Mouse (Mus musculus): ENCODE measurements around the gene Dgke.

Dgke gene

DNA sequence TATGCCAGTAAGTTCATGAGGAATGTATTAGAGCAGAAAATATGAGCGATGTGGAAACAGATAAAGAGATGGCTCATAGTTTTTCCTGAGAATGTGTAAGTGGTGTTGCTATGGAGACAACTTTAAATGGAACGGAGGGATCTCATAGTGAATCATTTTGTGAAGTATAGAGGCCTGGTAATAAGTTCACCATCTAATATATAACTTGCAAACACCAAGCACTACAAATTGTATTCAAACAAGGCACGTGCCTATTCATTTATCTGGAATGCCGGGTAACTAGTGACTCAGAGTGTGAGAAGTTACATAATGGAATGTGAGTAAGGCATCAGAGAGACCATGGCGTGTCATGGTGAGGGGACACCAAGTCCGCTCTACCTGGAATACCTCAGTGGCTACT lies 28.2 kb downstream of the Dgke start:
- DNase-seq (ENCODE audit: low read depth, low spot score) = no peak

GRCm38 (mm10) chr11:89035552-89035951 lies 31.1 kb downstream of the Dgke start:
- DNase-seq (ENCODE audit: low read depth, low spot score) = no peak

DNA sequence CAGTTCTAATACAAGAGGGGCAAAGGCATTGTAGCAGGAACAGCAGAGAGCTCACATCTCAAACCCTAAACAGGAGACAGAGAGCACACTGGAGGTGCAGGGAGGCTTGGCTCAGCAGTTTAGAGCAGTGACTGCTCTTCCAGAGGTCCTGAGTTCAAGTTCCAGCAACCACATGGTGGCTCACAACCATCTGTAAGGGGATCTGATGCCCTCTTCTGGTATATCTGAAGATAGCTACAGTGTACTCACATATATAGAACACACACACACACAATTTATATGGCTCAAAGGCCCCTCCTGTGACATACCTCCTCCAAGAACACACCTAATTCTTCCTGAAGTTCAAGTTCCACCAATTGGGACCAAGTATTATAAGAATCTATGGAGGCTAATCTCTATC lies 32.1 kb downstream of the Dgke start:
- DNase-seq (ENCODE audit: low read depth, low spot score) = no peak

DNA sequence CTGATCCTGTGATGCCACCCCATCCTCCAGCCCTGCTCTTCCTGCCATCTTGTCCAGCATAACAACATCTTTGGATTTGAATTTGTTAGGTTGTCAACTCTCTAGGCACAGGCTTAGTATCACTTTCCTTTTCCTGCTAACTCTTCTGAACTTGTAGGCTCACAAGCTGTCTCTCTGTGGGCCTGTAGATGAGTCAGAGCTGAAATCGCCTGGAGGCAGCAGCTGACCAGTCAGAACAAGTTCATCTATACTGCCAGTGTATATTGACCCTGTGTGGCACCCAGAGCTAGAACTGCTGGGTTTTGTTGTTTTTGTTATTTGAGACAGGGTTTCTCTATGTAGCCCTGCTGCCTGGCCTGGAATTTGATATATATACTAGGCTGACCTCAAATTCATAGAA lies 35.5 kb downstream of the Dgke start:
- no peak for DNase-seq (ENCODE audit: low read depth, low spot score)

- no peak for DNase-seq (ENCODE audit: low read depth, low spot score)
Measured at GRCm38 (mm10) chr11:89030552-89030951, 36.1 kb downstream of the Dgke start.

DNA sequence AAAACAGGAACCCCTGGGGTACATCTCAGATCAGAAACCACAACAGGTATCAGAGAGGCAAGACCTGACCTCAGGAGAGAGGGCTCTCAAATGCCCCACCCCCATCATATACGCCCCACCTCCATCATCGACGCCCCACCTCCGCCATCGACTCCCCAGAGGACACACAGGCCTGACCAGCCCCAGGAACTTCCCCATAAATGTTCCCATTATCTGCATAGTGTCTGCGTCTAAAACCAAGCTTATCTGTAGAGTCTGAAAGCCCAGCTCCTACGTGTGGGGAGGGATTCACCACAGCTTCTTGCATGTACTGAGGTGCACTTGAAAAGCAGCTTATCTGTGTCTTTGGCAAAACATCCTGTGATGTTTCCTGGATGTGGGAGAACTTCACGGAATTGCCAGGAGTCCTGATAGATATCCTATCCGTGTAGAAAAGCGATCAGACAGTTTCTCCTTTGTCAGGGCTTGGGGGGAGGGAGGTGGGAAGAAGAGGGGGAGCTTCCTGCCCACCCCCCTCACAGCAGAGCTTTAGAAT lies 37.7 kb downstream of the Dgke start:
- DNase-seq (ENCODE audit: low read depth, low spot score) = no peak

GRCm38 (mm10) chr11:89027955-89028361 lies 38.7 kb downstream of the Dgke start:
- peak; percentile 21 for DNase-seq (ENCODE audit: low read depth, low spot score)

DNA sequence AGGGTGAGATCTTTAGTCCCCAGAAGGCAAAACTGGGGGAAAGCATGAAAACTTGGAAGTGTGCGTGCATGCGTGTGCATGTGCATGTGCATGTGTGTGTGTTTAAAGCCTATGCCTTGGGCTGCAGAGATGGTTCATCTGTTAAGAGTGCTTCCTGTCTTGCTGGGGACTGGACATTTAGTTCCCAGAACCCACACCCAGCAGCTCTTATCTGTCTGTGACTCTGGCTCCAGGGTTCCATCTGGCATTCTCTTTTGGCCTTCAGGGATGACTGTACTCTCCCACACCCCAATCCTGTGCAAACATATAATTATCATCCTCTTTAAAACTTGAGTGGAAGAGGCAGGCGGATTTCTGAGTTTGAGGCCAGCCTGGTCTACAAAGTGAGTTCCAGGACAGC lies 40.5 kb downstream of the Dgke start:
- DNase-seq (ENCODE audit: low read depth, low spot score) = no peak

- no peak for DNase-seq (ENCODE audit: low read depth, low spot score)
Measured at GRCm38 (mm10) chr11:89025603-89026002, 41.0 kb downstream of the Dgke start.

DNA sequence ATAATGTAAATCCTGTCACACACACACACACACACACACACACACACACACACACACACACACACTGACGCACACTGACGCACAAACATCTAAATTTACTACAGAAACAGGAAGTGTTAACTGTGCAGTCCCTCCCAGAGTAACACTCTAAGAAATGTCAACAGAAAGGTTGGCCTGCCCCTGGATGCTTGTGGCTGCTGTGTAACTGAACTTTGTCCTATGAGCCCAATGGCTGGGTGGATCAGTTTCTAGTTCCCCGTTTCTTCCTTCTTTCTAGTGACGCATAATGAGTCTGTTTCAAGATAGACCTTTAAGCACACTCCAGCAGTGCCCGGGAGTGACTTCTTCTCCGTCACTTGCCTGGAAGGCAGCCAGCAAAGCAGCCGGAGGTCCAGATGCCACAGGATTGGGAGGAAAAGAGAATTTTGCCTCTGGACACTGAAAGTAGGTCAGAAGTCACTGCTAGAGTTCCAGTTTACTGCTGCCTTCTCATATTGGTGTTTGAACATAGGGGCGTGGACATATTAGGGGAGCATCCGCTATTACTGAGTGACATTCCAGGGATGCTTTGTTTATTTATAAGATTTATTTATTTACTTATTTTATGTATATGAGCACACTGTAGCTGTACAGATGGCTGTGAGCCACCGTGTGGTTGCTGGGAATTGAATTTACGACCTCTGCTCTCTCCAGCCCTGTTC lies 42.3 kb downstream of the Dgke start:
- peak; percentile 84 for DNase-seq (ENCODE audit: low read depth, low spot score)

DNA sequence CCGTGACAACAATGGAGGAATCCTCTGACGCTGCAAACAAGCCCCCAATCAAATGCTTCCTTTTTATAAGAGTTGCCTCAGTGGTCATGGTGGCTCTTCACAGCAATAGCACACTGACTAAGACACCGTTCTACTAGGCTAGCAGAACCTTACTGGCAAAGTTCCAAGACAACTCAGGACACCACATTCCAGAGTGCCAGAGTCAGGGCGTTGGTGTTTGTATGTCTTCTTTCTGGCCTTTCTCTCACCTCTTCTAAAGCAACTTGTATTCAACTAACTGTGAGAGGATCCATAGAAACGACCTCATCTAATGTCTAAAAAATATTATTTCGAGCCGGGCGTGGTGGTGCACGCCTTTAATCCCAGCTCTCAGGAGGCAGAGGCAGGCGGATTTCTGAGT lies 43.2 kb downstream of the Dgke start:
- no peak for DNase-seq (ENCODE audit: low read depth, low spot score)

DNA sequence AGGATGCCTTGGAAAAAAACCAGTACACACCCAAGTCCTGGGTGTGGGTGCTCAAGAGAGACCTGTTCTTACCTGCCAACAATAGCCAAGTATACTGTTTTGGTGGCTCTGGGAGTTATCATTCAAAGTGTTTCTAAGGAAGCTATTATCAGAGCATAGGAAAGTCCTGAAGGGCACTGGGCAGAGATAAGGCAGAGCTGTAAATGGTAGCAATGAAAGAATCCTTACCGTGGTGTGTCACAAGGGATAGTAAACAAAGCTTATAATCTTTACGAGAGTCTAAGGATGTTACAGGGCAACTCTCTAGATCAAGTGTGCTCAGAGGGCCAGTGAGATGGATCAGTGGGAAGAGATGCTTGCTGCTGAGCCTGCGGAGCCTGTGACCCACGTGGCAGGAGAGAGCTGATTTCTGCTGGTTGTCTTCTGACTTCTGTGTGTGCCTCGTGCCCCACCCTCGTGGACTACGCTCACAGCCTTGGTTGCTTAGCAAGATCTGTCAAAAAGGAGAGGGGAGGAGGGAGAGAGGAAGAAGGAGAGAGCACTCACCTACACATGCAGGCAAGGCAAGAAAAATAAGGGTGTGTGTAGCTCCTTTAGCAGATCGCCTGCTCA lies 44.4 kb downstream of the Dgke start:
- peak; percentile 50 for DNase-seq (ENCODE audit: low read depth, low spot score)

DNA sequence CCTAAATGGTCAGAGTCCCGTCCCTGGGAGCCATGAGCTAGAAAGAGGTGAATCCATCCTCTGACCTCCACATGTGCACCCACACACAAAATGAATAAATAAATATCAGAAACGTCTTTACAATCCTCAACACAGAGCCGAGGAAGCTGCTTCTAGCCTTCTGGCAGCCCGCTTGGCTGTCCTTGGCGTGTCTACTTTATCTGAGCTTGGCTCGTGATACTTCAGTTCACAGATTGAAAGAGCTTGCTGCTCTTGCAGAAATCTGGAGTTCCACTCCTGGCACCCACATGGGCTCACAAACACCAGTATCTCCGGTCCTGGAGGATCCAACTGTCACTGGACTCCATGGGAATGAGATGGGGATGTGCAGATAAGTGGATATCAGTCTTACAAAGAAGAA lies 45.0 kb downstream of the Dgke start:
- DNase-seq (ENCODE audit: low read depth, low spot score) = no peak

DNA sequence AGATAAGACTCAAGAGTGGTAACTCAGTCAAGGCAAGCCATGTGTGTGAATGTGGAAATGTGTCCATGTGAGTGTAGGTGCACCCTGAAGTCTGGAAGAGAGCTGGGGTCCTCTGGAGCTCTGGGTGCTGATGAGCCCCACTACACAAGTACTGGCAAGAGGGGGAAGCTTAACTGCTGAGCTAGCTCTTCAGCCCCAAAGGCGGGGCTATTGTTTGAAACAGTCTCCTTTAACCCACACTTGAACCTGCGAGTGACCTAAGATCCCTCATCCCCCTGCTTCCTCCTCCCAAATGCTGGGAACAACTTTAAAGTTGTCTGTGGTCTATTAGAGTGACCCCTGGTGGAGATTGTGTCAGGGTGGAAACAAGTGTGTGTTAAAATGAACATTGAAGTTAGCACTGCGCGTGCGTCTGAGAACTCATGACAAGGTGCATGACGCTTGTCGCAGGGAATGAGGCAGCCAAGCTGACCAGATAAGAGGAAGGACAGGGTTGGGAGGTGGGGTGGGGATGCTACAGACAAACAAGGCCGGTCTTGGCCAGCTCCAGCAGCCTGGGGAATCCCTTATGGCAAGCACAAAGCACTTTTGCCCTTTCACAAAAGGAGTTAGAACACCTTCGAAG lies 45.9 kb downstream of the Dgke start:
- DNase-seq (ENCODE audit: low read depth, low spot score) = no peak

DNA sequence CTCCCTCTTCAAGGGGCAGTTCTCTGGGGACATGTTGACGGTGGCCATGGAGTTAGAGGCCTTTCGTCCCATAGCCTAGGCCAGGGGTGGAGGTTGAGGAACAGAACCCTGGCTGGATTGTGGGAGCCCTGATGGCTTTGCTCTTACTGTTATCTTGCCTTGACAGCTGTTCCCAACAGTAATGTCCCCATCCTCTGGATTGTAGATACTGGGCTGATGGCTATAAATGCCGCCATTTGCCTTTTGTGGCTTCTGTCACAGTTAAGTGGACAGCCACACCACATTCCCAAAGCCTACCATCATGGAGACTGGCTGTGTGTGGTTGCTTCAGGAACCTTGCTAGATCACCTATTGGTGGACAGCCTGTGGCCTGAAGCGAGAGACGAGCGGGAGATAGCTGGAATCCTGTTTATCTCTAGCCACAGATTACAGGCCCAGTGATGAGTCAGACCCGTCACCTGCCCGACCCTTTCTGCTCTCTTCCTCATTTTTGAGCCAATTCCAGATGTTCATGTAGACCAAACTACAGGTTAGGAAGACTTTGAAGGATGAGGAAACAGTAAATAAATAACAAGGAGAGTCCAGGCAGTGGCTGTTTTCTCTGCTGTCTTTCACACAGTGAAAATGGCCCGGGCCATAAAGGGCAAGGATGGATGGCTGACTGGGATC lies 49.0 kb downstream of the Dgke start:
- DNase-seq (ENCODE audit: low read depth, low spot score) = no peak

GRCm38 (mm10) chr11:89012241-89012640 lies 54.4 kb downstream of the Dgke start:
- no peak for DNase-seq (ENCODE audit: low read depth, low spot score)

- DNase-seq (ENCODE audit: low read depth, low spot score) = no peak
Measured at GRCm38 (mm10) chr11:89009496-89009895, 57.2 kb downstream of the Dgke start.

DNA sequence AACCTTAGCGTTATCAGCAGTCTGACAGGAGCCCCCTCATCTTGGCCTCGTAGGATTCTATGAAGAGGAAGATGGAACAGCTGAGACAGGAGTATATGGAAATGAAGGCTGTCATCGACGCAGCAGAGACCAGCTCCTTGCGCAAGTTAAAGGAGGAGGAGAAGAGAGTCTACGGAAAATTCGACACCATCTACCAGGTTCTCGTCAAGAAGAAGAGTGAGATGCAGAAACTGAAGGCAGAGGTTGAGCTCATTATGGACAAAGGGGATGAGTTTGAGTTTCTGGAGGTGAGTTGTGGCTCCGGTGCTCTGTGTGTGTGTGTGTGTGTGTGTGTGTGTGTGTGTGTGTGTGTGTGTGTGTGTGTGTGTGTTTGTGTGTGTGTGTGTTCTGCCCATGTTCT lies 57.6 kb downstream of the Dgke start:
- no peak for DNase-seq (ENCODE audit: low read depth, low spot score)

DNA sequence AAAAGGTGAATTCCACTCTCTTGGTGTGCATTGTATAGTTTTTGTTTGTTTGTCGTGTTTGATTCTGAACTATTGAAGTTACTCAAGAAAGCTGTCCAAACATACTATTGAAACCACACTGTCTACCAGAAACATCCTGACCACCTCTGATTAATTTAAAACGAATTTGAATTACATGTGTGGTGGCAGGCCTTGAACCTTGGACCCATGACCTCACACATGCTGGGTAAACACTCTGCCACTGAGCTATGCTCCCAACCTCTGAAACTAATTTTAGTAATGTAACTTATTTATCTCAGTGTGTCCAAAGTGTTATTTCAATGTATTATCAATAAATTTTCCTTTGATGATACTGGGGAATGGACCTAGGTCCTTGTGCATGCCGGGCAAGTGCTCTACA lies 59.1 kb downstream of the Dgke start:
- no peak for DNase-seq (ENCODE audit: low read depth, low spot score)

GRCm38 (mm10) chr11:89006404-89006803 lies 60.2 kb downstream of the Dgke start:
- no peak for DNase-seq (ENCODE audit: low read depth, low spot score)

- DNase-seq (ENCODE audit: low read depth, low spot score) = no peak
Measured at GRCm38 (mm10) chr11:89005473-89005872, 61.2 kb downstream of the Dgke start.

GRCm38 (mm10) chr11:89003726-89004125 lies 62.9 kb downstream of the Dgke start:
- DNase-seq (ENCODE audit: low read depth, low spot score) = no peak
